In the genomic region with DNA sequence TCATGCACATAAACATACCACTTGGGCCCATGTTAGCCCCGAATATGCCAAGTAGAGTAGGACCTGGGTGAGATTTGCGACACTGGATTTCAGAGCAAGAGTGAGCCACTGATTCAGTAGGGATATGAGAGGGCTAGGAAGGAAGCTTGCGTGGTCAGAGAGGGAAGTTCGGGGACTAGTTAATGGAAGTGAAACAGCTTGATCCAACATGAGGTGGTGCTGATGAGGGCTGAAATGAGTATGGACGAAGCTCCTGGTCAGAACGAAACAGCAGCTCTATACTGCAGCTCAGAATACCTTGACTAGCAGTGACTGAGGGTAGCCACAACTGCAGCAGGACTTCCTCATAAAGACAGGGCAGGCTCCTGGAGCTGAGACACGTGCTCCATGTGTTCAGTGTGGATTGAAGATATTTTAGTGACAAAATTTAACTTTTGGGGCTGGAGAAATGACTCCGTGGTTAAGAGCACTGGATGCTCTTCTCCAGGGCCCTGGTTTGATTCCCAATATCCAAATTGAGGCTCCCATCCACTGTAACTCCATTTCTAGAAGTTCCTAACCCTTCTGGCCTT, we compare ENCODE assay signal across 19 mouse cellular contexts. TPM values are rescaled to one million over a fixed set of nuclear protein-coding genes. Genes with fewer than 3 reads are reported as not detected.
DNase-seq lines count a peak whose midpoint lies in the region; ATAC-seq and TF ChIP-seq lines count a peak whose summit lies in the region.
"Had no signal": no experiment of that assay in that cellular context is flagged by ENCODE, and none has a peak within 500 bp of the region (broad histone marks: within the 10 kb centered on the region; RNA-seq: fewer than 3 reads in every experiment).

No protein-coding gene starts in this region.

- no peaks in the 10 kb centered on the region for H3K4me1 ChIP-seq in kidney, adult 2 months (ENCODE audit: control insufficient read depth, insufficient read depth, low read length)
- peaks cover 4 to 17% of the 10 kb centered on the region in 2 experiments for H3K4me1 ChIP-seq in CH12.LX (ENCODE audit: control insufficient read depth in 1 of 2, insufficient read depth in 2 of 2)
- no peaks in the 10 kb centered on the region for H3K4me1 ChIP-seq in stomach, embryonic 15.5 days
- no peaks in the 10 kb centered on the region for H3K4me1 ChIP-seq in lung, postnatal 0 days (ENCODE audit: insufficient read depth, low read depth, low read length)
- H3K4me1 ChIP-seq: forebrain, embryonic 15.5 days; heart, embryonic 15.5 days; hindbrain, embryonic 10.5 days; hindbrain, embryonic 15.5 days had no signal

- dilution Hi-C loops in CH12.LX (cut with MboI; ENCODE audit: extremely low pct_ligation_motif_present, extremely low pct_unique_long_range_greater_than_20kb, low sequenced_read_pairs) = no loop called here

- no peak overlapping the region for H3K4me3 ChIP-seq in kidney, adult 2 months (ENCODE audit: insufficient read depth, low read depth, low read length)
- no peak overlapping the region for H3K4me3 ChIP-seq in CH12.LX (replicated peaks in 1 of 3; ENCODE audit: low read depth in 2 of 3, low read length in 2 of 3, poor library complexity in 1 of 3)
- H3K4me3 ChIP-seq in stomach, embryonic 15.5 days (replicated peaks) = no peak overlapping the region
- H3K4me3 ChIP-seq in lung, postnatal 0 days (ENCODE audit: low read depth, low read length) = no peak overlapping the region
- H3K4me3 ChIP-seq: forebrain, embryonic 15.5 days; heart, adult 2 months; heart, embryonic 15.5 days; hindbrain, embryonic 10.5 days; hindbrain, embryonic 15.5 days had no signal

- no peak for TF ChIP-seq CTCF in kidney, adult 2 months (conservative IDR thresholded peaks at IDR 0.05; ENCODE audit: insufficient read depth, insufficient read length, low read depth, low read length)
- TF ChIP-seq CTCF in CH12.LX (conservative IDR thresholded peaks at IDR 0.05 in 1 of 2, IDR thresholded peaks at IDR 0.05 in 1 of 2; ENCODE audit: low read depth in 2 of 2, low read length in 2 of 2) = no peak
- no peak for TF ChIP-seq CTCF in lung, postnatal 0 days (IDR thresholded peaks at IDR 0.05)

- in situ Hi-C loops in CH12.LX (cut with MboI; ENCODE audit: low pct_ligation_motif_present, low pct_unique_long_range_greater_than_20kb, low sequenced_read_pairs) = no loop called here

- no peaks in the 10 kb centered on the region for H3K27me3 ChIP-seq in kidney, adult 2 months (replicated peaks; ENCODE audit: control insufficient read depth, insufficient read depth, low read length)
- no peaks in the 10 kb centered on the region for H3K27me3 ChIP-seq in CH12.LX (replicated peaks)
- H3K27me3 ChIP-seq in stomach, embryonic 15.5 days (replicated peaks) = no peaks in the 10 kb centered on the region
- no peaks in the 10 kb centered on the region for H3K27me3 ChIP-seq in lung, postnatal 0 days (replicated peaks; ENCODE audit: insufficient read depth, low read length)
- H3K27me3 ChIP-seq: forebrain, embryonic 15.5 days; heart, embryonic 15.5 days; hindbrain, embryonic 15.5 days had no signal

- DNase-seq in kidney, adult 2 months = peak; percentile 11
- DNase-seq in kidney, adult 8-10 months = no peak
- peak; percentile 78 for DNase-seq in CH12.LX (ENCODE audit: extremely low read depth)
- no peak for DNase-seq in lung, postnatal 0 days (ENCODE audit: low spot score)
- no peak for DNase-seq in natural killer cell, adult 2 months (ENCODE audit: low spot score in 2 of 2)
- DNase-seq: adrenal gland, adult 8-10 months; cerebellum, adult 11-12 months; cerebellum, adult 9-11 months; cerebellum, postnatal 36 days; gastrocnemius, postnatal 36 days; heart, adult 2 months had no signal

- no peak overlapping the region for H3K9ac ChIP-seq in CH12.LX (ENCODE audit: insufficient read depth, low read depth)
- no peak overlapping the region for H3K9ac ChIP-seq in stomach, embryonic 15.5 days
- H3K9ac ChIP-seq in lung, postnatal 0 days (replicated peaks; ENCODE audit: low read depth) = no peak overlapping the region
- H3K9ac ChIP-seq: forebrain, embryonic 15.5 days; heart, embryonic 15.5 days; hindbrain, embryonic 15.5 days had no signal

- 0 out of 2 replicates have a peak overlapping the region, but pooled peaks have one; percentile 11 for H3K4me2 ChIP-seq in CH12.LX (ENCODE audit: insufficient read depth, low read depth, poor library complexity, severe bottlenecking)
- no peak overlapping the region for H3K4me2 ChIP-seq in stomach, embryonic 15.5 days
- H3K4me2 ChIP-seq in lung, postnatal 0 days (replicated peaks; ENCODE audit: low read depth, low read length) = no peak overlapping the region
- H3K4me2 ChIP-seq: forebrain, embryonic 15.5 days; heart, embryonic 11.5 days; heart, embryonic 15.5 days; hindbrain, embryonic 15.5 days had no signal

- 91% methylated on average over 8 of the region's 8 CpGs for WGBS in kidney, adult 2 months
- WGBS in stomach, embryonic 15.5 days = 80% methylated on average over 8 of the region's 8 CpGs
- WGBS in lung, postnatal 0 days = 80% methylated on average over 8 of the region's 8 CpGs

- no peaks in the 10 kb centered on the region for H3K79me2 ChIP-seq in CH12.LX (replicated peaks; ENCODE audit: control insufficient read depth, extremely low read depth, insufficient read depth, poor library complexity, severe bottlenecking)

- TF ChIP-seq EP300 in CH12.LX (IDR thresholded peaks at IDR 0.05; ENCODE audit: low read length) = peak; percentile 73
- TF ChIP-seq EP300 in lung, postnatal 0 days (IDR thresholded peaks at IDR 0.05) = no peak

- peaks cover 3% of the 10 kb centered on the region for H3K36me3 ChIP-seq in kidney, adult 2 months (ENCODE audit: control insufficient read depth, insufficient read depth, low read length)
- peaks cover 47 to 85% of the 10 kb centered on the region in 2 experiments for H3K36me3 ChIP-seq in CH12.LX (replicated peaks in 1 of 2; ENCODE audit: control insufficient read depth in 1 of 2, insufficient read depth in 1 of 2, low read length in 1 of 2)
- H3K36me3 ChIP-seq in stomach, embryonic 15.5 days = peaks cover 59% of the 10 kb centered on the region
- H3K36me3 ChIP-seq in lung, postnatal 0 days (ENCODE audit: insufficient read depth, low read length) = peaks cover 40% of the 10 kb centered on the region; the same call in 1 of the 2 replicates

- TF ChIP-seq POLR2A in kidney, adult 2 months (IDR thresholded peaks at IDR 0.05; ENCODE audit: low read depth, low read length) = no peak
- TF ChIP-seq POLR2A in CH12.LX (IDR thresholded peaks at IDR 0.05; ENCODE audit: low read depth, low read length) = no peak

- no peaks in the 10 kb centered on the region for H3K9me3 ChIP-seq in CH12.LX (replicated peaks; ENCODE audit: low read length)
- H3K9me3 ChIP-seq in stomach, embryonic 15.5 days = no peaks in the 10 kb centered on the region
- H3K9me3 ChIP-seq in lung, postnatal 0 days (ENCODE audit: low read length) = no peaks in the 10 kb centered on the region
- H3K9me3 ChIP-seq: forebrain, embryonic 15.5 days; G1E; heart, embryonic 15.5 days; hindbrain, embryonic 10.5 days; hindbrain, embryonic 15.5 days had no signal

- TF ChIP-seq RAD21 in CH12.LX (IDR thresholded peaks at IDR 0.05; ENCODE audit: low read depth, low read length) = no peak

- ATAC-seq in granulocyte monocyte progenitor cell, adult 5-6 weeks (replicated peaks; ENCODE audit: poor library complexity, severe bottlenecking) = peak; percentile 87
- ATAC-seq in stomach, embryonic 15.5 days (ENCODE audit: insufficient read depth, low FRiP score, low read depth) = no peak
- ATAC-seq in lung, postnatal 0 days = no peak
- ATAC-seq: forebrain, embryonic 15.5 days had no signal

- H3K27ac ChIP-seq in kidney, adult 2 months (ENCODE audit: insufficient read depth, low read depth, low read length) = no peak overlapping the region
- no peak overlapping the region for H3K27ac ChIP-seq in CH12.LX (ENCODE audit: insufficient read depth, low read depth)
- peak overlapping the region; percentile 6; the same call in 1 of the 2 replicates for H3K27ac ChIP-seq in stomach, embryonic 15.5 days
- H3K27ac ChIP-seq in lung, postnatal 0 days (ENCODE audit: low read length) = no peak overlapping the region
- H3K27ac ChIP-seq: forebrain, embryonic 15.5 days; heart, adult 2 months; heart, embryonic 15.5 days; hindbrain, embryonic 10.5 days; hindbrain, embryonic 15.5 days had no signal

RNA-seq across cellular contexts. Expression of gene Zfp282, which starts 11.9 kb away (rescaled TPM):
- 6.2 and 7.0 TPM in 2 replicates for polyA plus RNA-seq in kidney, adult 2 months (2012; rRNA removed)
- total RNA-seq in CH12.LX (2012; rRNA removed) (15.0 and 16.2 TPM in 2 replicates), CH12.LX (2014; rRNA removed) (10.9 and 12.0 TPM in 2 replicates)
- polyA plus RNA-seq in CH12.LX (2012; ENCODE audit: insufficient read length, low read depth) = 14.7 and 15.5 TPM in 2 replicates
- total RNA-seq in granulocyte monocyte progenitor cell, adult 5-6 weeks (2014; fragmentation: Nextera tagmentation) = 10.0 and 11.3 TPM in 2 replicates
- 12.0 and 14.2 TPM in 2 replicates for total RNA-seq in granulocyte monocyte progenitor cell, adult 5-6 weeks (2017)
- polyA plus RNA-seq in stomach, embryonic 15.5 days (2015; fragmentation: Nextera tagmentation; extraction: Ambion mirVana) = 14.6 and 16.4 TPM in 2 replicates
- polyA plus RNA-seq in lung, postnatal 0 days (2015; fragmentation: Nextera tagmentation; extraction: Ambion mirVana) = 9.0 and 9.6 TPM in 2 replicates

RNA-seq across cellular contexts. Expression of gene Zfp212, which starts 31.4 kb away (rescaled TPM):
- polyA plus RNA-seq in kidney, adult 2 months (2012; rRNA removed) = 8.1 and 8.5 TPM in 2 replicates
- total RNA-seq in CH12.LX (2012; rRNA removed) (5.1 and 5.2 TPM in 2 replicates), CH12.LX (2014; rRNA removed) (6.3 TPM in 2 replicates)
- 12.1 and 12.3 TPM in 2 replicates for polyA plus RNA-seq in CH12.LX (2012; ENCODE audit: insufficient read length, low read depth)
- total RNA-seq in granulocyte monocyte progenitor cell, adult 5-6 weeks (2014; fragmentation: Nextera tagmentation) = 8.3 and 13.9 TPM in 2 replicates
- total RNA-seq in granulocyte monocyte progenitor cell, adult 5-6 weeks (2017) = 7.3 and 11.5 TPM in 2 replicates
- 13.7 and 14.5 TPM in 2 replicates for polyA plus RNA-seq in stomach, embryonic 15.5 days (2015; fragmentation: Nextera tagmentation; extraction: Ambion mirVana)
- polyA plus RNA-seq in lung, postnatal 0 days (2015; fragmentation: Nextera tagmentation; extraction: Ambion mirVana) = 15.2 and 16.7 TPM in 2 replicates

RNA-seq across cellular contexts. Expression of gene Zfp398, which starts 53.4 kb away (rescaled TPM):
- 7.2 and 9.0 TPM in 2 replicates for polyA plus RNA-seq in kidney, adult 2 months (2012; rRNA removed)
- total RNA-seq in CH12.LX (2012; rRNA removed) = 1.8 and 2.2 TPM in 2 replicates
- total RNA-seq in CH12.LX (2014; rRNA removed) = 1.5 and 1.8 TPM in 2 replicates
- polyA plus RNA-seq in CH12.LX (2012; ENCODE audit: insufficient read length, low read depth) = 4.4 and 4.6 TPM in 2 replicates
- 27.9 TPM in 2 replicates for total RNA-seq in granulocyte monocyte progenitor cell, adult 5-6 weeks (2014; fragmentation: Nextera tagmentation)
- total RNA-seq in granulocyte monocyte progenitor cell, adult 5-6 weeks (2017) = 16.0 and 16.8 TPM in 2 replicates
- polyA plus RNA-seq in stomach, embryonic 15.5 days (2015; fragmentation: Nextera tagmentation; extraction: Ambion mirVana) = 9.0 and 9.2 TPM in 2 replicates
- polyA plus RNA-seq in lung, postnatal 0 days (2015; fragmentation: Nextera tagmentation; extraction: Ambion mirVana) = 4.7 and 5.2 TPM in 2 replicates

RNA-seq across cellular contexts. Expression of gene Zfp786, which starts 58.2 kb away (rescaled TPM):
- polyA plus RNA-seq in kidney, adult 2 months (2012; rRNA removed) = 0.19 and 0.37 TPM in 2 replicates
- total RNA-seq in CH12.LX (2012; rRNA removed) = 0.55 and 0.89 TPM in 2 replicates
- total RNA-seq in CH12.LX (2014; rRNA removed) = 0.30 and 0.36 TPM in 2 replicates
- polyA plus RNA-seq in CH12.LX (2012; ENCODE audit: insufficient read length, low read depth) = 0.20 and 0.40 TPM in 2 replicates
- total RNA-seq in granulocyte monocyte progenitor cell, adult 5-6 weeks (2014; fragmentation: Nextera tagmentation) = 0.13 and 11.2 TPM in 2 replicates
- total RNA-seq in granulocyte monocyte progenitor cell, adult 5-6 weeks (2017) = 2.0 and 5.1 TPM in 2 replicates
- polyA plus RNA-seq in stomach, embryonic 15.5 days (2015; fragmentation: Nextera tagmentation; extraction: Ambion mirVana) = 3.2 and 3.5 TPM in 2 replicates
- 0.98 and 1.0 TPM in 2 replicates for polyA plus RNA-seq in lung, postnatal 0 days (2015; fragmentation: Nextera tagmentation; extraction: Ambion mirVana)

Comparison
In these comparisons a context has a peak if more than half of its experiments do, and no peak if none do; other contexts are left out.
1. DNase-seq: peak in kidney, adult 2 months (single experiment) and CH12.LX (single experiment); none in kidney, adult 8-10 months (0 of 2), lung, postnatal 0 days (single experiment) and natural killer cell, adult 2 months (0 of 2).